Mouse (Mus musculus): Measurements from ENCODE around the gene Ddx54.

Ddx54 gene

DNA sequence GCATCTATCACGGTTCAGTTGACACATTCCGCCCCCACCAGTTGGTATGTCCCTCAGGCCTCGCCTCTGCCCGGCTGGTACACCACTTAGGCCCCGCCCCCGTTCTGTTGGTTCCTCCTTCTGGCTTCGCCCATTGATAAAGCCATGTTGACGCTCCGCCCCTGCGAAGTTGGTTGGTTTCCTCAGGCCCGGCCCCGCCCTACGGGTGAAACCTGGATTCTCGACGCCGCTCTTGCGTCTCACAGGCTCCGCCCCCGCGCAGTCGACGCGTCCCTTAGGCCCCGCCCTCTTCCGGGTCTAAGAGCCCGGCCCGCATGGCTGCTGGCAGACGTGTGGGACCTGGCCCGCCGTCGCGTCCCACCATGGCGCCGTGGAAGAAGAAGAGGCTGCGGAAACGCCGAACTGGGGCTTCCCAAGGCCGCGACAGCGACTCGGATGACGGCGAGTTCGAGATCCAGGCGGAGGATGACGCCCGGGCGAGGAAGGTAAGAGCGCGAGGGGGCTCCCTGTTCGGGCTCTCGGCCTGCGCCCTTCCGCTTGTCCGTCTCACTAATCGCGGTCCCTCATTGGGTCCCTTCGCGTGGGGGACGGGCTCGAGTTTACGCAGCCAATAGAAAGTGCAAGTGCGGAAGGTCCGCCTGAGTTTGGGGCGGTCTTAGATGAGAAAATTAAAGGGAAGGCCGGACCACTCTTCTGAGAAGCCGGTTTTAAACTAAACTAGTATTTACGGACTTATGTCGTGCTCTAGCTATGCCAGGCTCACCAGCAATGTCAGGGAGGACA is 474 bp downstream of the Ddx54 start:
- DNase-seq, result peak; percentile 100

DNA sequence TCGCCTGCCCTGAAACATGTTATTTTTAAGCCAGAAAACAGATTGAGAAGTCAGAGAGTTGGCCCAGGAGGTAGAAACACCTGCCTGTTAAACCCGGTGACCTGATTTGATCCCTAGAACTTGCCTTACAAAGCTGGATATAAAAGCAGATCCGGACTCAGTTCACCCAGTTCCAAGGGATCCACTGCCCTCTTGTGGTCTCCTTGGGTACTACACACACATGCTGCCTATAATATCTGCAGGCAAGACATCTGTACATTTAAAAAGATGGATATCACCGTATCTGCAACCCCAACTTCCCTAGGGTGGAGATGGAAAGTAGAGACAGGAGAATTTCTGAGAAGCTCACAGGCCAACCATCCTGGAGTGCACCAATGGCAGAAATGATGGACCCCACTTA is 3.4 kb downstream of the Ddx54 start:
- peak; percentile 53 for DNase-seq

DNA sequence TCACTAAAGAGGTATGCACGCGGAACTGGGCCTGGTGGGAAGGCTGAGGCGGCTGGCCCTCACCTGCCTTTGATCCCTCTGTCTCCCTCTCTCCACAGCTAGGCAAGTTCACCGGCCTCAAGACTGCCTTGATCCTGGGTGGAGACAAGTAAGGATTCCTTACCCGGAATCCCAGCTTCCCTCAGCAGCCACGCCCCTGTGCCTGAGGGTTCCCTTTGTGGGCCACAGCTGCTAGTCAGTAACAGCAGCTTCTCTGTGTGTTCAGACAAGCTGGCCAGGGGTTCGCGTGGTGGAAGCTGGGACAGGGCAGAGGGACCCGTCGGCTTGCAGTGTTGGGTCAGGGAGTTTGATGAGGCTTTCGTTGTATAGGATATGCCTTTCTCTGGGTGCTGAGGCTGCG is 6.2 kb downstream of the Ddx54 start:
- no peak for DNase-seq

DNA sequence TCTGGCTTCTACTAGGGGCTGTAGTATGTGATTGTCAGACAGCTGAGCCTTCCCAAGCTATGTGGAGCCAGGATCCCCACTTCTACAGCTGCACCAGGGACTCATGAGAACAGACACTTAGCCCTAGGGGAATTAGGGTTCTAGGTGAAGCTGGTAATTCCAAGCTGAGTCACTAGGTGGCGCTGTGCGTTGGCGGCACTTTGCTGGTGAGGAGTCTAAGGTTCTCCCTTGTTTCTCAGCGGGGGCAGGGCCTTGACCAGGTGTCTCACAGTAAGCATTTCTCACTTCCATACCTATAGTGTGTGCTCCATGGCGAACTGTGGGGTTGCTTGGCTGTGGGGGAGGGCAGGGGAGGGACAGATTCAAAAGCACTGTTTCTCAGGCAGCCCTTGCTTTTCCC is 6.7 kb downstream of the Ddx54 start:
- DNase-seq, result peak; percentile 56

DNA sequence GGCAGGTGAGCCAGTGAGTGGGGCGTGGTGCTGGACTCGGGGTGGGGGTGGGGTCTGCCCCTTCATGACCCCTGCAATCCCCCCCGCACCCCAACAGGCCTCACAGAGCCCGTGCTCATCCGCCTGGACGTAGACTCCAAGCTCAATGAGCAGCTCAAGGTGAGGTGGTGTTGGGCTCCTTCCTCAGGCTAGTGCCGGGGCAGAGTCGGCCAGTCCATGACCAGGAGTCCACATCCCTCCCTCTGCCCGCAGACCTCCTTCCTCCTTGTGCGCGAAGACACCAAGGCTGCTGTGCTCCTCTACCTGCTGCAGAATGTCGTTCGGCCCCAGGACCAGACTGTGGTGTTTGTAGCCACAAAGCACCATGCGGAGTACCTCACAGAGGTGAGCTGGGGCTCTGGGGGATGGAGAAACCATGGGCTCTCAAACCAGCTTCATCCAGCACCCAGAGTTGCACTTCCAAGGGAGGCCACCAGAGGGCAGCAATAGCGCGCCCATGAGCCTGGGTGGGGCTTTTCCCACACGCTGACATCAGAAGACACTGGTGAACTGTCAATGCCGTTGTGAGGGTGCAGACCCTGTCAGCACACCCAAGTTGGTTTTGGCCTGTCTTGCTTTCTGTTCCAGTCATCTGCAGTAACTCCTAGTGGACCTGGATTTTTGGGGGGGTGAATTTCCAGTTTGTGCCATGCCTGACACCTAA is 8.0 kb downstream of the Ddx54 start:
- DNase-seq, result peak; percentile 79

DNA sequence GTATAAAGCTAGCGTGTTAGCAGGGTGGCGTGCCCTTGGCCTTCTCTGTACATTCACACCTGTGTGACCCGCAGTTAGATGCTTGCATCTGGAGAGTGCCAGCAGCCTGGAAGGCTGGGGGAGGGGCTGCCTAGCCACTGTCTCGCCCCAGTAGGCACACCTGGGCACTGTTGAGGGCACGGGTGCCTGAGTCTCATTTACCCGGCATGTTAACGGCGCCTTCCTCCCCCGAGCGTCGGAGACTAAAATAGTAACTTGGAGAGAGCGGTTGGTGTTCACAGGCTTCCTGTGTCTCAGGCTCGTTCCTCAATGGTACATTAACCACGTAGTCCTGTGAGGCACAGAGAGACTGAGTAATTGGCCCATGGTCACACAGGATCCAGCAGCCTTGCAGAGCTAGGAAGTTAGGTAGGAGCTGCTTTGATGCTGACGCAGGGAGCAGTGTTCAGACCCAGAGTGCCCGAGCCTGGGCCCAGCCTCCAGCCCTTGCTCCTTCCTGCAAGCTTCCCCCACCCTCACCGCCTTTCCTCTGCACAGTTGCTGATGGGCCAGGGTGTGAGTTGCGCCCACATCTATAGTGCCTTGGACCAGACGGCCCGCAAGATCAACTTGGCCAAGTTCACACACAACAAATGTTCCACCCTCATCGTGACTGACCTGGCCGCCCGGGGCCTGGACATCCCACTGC is 8.7 kb downstream of the Ddx54 start:
- DNase-seq, result no peak

DNA sequence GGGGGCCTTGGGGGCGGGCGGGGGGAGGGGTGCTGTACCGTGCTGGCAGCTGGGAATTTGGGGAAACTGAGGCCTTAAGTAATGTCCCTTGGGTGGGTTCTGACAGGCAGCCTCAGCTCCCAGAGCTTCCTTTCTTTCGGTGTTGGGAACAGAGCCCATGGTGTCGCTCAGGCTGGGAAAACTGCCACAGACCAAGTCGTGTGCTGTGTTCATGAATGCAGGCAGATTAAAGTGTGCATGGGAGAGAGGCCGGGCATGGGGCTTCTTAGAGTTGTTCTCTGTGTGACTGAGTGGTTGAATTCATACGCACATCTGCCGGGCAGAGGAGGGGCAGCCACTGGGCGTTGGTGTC is 9.3 kb downstream of the Ddx54 start:
- no peak for DNase-seq

DNA sequence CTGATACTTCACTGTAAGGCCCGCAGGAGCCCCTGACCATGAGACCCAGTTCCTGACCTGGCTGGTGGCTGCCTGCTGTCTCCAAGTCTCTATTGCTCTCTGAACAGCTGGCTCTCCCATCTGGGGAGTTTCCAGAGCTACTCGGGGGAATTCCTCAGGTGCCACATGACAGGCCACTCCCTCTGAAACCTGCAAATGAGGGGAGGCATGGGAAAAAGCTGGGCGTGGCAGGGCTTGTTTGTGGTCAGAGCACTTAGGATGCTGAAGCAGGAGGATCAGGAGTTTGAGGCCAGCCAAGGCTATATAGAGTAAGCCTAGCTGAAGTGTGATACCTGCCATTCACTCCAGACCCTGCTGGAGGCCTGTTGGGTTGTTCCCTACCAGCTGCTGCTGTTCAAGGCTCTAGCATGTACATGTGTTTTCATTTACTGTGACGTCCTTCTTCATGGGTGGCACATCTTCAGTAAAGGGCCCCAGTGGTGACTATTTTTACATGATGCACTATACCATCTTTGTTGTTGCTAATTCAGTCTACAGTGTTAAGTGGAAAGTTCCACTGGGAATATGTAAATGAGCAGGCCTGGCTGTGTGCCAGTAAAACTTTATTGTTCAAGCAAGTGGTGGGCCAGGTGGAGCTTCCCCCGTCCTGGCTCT is 9.8 kb downstream of the Ddx54 start:
- no peak for DNase-seq

DNA sequence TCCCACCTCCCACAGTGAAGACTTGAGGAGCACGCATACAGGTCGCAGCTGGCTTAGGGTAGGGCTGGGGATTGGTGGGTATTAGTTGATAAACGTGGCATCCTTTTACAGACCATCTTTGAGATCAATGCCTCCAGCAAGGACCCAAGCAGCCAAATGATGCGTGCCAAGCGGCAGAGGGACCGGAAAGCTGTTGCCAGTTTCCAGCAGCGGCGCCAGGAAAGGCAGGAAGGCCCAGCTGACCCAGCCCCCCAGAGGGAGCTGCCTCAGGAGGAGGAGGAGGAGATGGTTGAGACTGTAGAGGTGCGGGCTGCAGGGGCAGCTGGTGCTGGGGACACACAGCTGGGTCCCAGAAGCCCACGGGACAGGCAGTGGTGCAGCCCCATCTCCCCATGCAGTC is 11.9 kb downstream of the Ddx54 start:
- no peak for DNase-seq

DNA sequence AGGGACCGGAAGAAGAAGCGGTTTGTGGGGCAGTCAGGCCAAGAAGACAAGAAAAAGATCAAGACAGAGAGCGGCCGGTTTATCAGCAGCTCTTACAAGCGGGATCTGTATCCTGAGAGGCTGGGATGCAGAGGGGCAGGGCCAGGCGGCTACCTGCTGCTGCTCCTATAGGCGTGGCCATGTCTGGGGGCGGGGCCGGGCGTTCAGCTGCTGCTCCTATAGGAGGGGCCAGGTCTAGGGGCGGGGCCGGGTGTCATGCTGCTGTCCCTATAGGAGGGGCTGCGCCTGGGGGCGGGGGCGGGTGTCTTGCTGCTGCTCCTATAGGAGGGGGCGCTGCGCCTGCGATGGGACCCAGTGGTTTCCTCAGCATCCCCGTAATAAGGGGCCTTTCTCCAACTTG is 13.9 kb downstream of the Ddx54 start:
- DNase-seq, result peak; percentile 60

DNA sequence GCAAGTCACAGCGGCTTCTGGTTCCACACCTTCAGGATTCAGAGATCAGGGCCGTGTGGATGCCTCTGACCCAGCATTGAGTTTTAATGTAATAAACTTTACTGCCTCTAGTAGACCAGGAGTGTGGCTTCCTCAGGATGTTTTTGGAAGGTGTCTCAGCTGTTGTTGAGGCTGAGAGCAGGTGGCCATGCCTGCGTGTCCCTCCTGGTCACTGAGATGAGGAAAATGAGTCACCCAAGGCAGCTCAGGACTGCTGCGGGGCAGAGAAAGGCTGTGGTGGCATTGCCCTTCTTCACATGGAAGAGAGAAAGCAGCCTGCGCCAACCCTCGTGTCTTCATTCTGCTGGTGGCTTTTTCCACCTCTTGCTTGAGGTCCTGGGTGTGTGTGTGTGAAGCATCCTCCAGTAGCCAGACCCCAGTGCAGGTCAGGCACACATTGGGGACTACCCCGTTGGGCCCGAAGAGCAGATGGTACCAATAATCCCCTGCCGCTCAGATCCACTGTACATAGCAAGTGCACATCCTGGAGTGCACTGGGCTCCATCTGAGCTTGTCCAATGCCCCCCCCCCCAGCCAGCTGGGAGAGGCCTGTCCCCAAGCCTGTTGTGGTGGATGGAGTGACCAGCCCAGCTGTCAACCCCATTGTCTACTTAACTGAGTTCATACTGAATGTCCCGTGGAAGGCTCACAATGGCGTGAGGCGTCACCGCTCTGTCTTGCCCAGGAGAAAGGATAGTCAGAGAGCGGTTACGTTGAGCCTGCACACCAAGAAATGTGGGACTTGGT is 15.2 kb downstream of the Ddx54 start:
- no peak for DNase-seq

DNA sequence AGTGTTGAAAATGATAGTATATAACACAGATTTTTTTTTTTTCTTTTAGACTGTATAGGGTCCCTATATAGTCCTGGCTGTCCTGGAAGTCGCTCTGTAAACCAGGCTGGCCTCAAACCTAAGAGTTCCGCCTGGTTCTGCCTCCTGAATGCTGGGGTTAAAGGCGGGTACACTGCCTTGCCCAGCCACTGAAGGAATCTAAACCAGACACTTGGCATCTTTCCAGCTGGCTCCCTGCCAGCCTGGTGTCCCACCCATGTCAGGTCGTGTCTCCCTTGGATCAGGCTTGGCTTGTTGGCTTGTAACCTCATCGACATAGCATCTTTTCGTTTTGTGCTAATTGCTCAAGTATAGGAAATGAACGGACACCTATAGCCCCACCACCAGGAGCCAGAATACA is 16.1 kb downstream of the Ddx54 start:
- DNase-seq, result no peak

DNA sequence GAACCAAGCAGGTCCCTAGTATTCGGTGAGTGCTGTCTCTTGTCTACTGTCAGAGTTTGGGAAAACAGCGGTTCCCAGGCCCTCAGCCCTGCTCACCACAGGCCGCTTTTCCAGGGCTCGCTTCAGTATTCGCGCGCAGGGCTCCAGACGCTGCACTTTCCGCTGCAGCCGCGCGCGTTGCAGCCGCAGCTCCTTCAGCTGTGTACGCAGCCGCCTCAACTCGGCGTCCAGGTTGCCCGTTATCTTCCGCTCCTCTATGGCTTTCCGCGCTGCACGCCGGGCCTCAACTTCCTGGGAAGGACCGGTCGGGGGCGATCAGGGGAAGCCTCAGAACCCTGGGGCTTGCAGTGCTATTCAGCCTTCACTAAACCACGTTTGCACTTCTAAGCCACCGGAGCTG is 18.6 kb downstream of the Ddx54 start:
- DNase-seq, result no peak

DNA sequence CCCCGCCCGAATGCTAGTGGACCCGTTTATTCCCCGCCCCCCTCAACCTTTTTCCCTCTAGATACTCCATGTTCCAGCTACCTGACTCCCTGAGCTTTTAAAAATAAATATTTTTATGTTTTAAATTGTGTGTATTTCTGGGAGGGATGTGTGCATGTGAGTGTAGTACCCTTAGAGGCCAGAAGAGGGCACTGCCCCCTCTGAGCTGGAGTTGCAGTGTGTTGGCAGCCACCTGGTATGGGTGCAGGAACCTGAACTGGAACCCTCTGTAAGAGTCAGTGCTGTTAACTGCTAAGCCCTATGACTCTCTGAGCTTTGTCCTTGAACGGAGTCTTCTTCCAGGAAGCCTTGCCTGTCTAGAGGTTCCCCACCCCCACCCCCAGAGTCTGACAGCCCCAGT is 19.4 kb downstream of the Ddx54 start:
- no peak for DNase-seq

DNA sequence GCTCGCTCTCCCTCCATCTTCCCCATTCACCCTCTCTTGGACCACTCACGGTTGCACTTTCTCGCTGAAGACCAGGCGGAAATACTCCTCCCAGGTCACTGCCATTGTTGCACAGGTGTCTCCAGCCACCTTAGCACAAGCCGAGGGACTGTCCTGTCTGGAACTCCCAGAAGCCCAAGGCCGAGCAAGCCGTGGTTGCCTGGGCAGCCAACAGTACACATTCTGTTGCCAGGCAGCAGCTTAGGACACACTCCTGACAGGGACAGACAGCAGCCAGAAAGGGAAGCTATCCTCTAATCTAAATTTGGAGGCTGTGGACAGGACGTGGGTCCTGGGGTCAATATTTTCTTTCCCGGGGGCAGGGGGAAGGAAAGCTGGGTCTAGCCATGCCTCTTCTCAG is 21.6 kb downstream of the Ddx54 start, which contains the start of gene Cfap73:
TSS of gene Cfap73 (minus strand) at position 105 of the 400 bp plus-strand sequence.
- DNase-seq, result no peak

DNA sequence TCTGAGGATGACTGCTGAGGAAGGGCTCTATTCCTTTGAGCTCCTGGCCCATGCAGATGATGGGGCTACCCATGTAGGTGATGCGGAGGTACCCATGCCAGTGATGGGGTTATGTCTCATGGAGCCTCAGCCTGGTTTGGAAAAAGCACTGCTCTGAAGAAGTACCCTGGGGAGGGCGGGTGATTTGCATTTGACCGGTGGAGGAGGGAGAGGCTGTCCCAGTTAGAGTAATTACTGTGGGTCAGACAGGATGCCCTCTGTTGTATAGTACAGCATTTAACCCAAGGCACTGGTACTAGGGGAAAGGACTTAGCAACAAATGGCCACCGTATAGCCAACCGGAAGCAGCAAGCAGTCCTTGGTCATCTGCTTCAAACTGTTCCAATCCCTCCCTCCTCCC is 22.3 kb downstream of the Ddx54 start:
- DNase-seq, result no peak

DNA sequence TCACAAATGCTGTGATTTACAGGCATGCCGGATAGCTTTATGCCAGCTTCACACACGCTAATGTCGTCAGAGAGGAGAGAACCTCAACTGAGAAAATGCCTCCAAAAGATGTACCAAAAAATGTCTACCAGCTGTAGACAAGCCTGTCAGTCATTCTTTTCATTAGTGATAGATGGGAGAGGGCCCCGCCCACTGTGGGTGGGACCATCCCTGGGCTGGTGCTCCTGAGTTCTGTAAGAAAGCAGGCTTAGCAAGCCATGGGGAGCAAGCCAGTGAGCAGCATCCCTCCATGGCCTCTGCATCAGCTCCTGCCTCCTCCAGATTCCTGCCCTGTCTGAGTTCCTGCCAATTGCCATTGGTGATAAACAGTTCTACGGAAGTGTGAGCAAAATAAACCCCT is 23.1 kb downstream of the Ddx54 start:
- DNase-seq, result no peak

DNA sequence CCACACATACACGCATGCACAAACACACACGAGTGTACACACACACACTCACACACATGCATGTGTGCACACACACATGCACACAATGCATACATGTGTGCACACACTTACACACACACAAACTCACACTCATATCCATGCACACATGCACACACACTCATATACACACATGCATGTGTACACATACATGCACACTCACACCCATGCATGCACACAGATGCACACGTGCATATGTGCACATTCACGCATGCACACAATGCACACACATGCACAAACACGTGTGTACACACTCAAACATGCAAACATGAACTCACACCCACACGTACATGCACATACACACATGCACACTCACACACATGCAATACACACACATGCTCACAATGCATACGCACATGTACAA is 27.6 kb downstream of the Ddx54 start:
- DNase-seq, result no peak

DNA sequence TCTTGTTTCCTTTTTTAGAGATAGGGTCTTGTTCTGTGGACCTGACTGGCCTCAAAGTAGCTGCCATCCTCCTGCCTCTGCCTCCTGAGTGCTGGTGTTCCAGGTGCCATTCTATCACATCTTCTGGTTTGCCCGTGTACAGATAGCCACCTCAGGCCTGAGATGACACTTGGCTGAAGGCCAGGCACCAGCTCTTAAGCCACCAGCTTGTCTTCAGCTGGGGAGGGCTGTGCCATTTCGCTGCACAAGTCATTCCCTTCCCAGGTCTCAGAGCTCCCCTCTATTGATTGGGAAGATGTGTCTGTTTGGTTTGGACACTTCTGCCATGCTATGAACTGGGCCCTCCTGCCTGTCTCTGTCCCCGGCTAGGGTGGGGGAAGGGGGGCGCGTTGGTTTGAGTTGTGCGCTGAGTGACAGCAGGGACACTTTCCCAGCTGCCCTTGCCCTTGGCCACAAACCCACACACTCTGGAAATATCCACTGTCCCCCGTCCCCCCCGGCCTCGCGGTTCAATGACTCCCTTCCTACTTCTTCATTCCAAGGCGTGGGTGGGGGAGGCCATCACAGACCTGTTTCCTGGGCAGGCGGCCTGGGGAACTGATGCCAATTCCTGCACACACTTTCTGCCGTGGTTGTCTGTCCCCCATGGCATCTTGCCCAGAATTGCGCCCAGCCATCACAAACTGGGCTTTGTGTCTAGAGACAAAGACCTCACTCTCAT is 31.0 kb downstream of the Ddx54 start:
- DNase-seq, result no peak

DNA sequence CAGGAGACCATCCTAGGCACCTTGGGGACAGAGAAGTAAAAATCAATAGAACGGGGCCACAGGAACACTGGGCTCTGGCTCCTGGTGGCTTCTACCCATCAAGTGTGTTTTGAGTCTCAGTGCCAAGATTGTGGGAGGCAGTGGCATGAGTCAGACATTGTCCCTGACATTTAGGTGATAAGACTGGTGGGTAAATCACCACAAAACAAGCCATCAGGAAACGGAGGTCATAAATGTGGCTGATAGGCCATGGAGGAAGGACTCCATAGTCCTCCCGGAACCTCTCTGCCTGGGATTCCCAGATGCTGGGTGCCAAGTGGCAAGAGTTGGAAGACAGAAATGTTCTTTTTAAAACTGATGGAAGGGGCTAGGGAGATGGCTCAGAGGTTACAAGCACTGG is 31.7 kb downstream of the Ddx54 start:
- DNase-seq, result no peak

DNA sequence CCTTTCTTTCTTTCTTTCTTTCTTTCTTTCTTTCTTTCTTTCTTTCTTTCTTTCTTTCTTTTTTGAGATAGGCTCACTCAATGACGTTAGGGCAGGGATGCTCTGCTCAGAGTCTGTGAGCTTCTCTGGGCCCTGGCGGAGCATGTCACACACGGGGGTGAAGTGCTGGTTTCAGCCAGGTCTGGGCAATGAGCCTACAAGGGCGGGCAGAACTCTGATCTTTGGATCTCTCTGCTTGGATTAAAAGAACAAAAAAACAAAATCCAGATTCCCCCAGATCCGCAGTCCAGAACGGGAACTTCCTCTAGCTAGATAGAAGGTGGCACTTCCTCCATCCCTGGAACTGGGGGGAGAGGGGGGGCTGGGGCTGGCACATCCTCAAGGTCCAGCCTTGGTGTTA is 33.3 kb downstream of the Ddx54 start:
- DNase-seq, result peak; percentile 53

DNA sequence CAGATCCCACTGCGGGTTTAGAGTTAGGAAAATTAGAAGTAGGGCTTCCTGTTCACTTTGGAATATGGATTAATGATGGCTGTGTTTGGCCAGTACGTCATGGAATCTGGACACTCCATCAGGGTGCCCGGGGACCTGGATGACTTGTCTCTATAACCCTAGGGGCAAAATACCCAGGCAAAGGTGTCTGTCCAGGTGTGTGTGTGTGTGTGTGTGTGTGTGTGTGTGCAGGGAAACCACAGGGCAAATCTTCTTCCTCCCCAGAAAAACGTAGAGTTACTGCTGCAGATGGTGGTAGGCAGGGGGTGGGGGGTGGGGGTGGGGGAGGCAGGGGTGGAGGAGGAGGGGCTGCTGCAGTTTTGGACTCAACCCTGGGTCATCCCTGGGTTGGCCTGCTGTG is 34.8 kb downstream of the Ddx54 start:
- DNase-seq, result no peak
